Mouse (Mus musculus) CD8-positive naive resting alpha-beta T cell, adult 2 months (primary cell): ENCODE results near the gene Satb2.

Experiments used
- DNase-seq, 2 experiments: peaks; one replicate each; pipeline ENCODE4 v3.0.0; 2022; ENCODE audit warnings: low read depth in 2 of 2, low spot score in 2 of 2

Gene Satb2

DNA sequence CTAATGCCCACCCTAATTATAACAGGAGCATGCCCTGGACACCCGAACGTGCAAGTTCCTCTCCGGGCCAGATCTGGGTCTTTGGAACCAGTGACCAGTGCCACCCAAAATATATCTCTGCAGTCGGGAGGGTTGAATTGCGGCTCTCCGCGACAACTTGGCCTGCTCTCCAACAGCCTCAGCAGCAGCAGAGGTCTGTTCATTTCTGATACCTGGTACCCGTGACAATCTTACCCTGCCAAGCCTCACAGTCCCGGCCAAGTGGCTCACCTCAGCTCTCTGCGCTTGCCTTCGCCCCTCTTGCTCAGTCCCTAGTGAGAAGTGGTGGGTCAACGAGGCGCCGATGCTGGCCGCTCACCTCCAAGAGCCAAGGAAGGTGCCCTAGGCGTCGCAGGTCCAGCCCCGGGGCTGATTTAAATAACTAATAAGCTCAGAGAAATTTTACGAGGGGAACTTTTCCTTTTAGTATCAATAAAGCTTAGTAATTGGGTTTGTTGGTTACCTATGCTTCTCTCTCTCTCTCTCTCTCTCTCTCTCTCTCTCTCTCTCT lies at the start of gene Satb2:
Gene Satb2 (minus strand): TSS at position 500 of the 550 bp plus-strand sequence.
- no peak for DNase-seq

DNA sequence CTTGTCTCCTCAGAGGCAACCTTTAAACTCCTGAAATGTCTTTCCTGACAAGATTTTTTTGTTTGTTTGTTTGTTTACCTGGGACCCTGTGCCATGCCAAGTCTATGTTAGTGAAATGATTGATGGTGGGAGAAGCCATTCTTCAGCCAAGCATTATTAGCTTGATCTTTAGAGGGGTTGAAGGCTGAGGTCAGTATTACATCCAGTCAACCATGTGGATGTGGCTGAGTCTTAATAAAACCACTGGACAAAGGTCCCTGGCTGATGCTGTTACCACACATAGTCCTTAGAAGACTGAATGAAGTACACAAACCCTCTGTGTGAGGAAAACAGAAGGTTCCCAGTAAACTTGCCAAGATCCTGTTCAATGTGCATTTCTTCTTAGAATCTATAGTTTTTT lies 40.5 kb upstream of the Satb2 start:
- no peak for DNase-seq

DNA sequence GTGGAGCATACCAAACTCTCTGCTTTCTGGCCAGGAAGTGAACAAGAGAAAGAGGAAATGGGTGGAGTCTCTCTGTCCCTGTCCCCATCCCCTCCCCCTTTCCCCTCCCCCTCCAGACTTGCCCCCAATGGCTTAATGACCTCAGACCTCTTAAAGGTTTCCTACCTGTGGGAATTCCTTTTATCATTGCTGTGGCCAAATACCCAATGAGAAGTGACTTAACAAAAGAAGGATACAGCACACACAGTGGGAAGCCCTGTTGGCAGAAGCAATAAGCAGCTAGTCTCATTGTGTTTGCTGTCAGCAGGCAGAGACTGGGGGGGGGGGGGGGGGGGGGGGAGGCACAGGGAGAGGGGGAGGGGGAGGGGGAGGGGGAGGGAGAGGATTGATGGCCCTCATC lies 35.4 kb upstream of the Satb2 start:
- no peak for DNase-seq

DNA sequence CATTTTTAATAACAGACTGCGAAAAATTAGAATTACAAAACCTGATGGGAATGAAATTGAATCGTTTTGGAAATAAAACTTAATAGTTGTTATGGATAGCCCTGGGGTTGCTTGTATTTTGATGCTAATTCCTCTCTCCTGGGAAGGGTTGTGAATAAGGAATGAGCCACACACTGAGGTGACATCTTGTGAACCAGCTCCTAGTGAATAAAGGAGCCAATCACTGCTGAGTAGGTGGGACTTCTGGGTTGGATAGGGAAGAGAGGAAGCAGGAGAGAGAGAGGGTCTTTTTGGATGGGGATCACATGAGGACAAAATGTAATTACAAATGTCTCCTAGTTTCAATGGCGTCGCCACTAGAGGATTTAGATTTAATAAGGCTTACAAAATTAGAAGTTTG lies 30.7 kb upstream of the Satb2 start:
- DNase-seq = no peak

DNA sequence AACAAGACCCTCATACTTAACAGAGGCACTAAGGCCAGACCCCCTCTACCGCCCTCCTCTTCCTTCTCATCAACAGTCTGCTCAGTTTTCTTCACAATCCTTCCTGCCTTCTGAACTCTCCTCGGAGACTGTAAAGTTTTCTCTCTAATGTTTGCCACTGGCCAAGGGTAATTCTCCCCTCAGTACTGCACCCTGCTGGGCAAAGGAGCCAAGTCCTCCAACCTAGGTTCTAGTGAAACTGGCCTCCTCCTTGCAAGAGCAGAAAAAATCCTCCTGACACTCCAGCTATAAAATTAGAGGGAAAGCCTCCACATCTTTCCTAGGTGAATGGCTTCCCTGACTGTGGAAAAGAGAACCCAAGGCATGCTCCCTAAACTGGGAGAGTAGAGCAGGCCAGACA lies 16.6 kb upstream of the Satb2 start:
- no peak for DNase-seq

DNA sequence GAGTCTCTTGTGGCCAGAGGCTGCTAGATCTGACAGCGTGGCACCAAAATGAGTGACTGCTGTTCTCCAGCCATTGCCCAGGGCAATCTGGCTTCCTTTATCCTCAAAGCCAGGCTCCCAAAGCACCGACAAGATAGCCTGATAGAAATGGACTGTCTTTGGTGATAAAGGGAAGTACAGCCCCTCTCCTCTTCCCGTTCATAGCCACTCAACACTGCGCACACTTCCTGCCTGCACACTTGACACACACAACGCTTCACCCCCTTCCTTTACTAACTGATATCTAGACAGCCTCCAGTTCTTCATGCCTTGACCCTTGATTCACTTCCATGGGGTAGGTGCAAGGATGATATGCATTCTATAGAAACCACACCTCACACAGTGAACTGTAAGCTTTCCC lies 13.9 kb upstream of the Satb2 start:
- DNase-seq = no peak

DNA sequence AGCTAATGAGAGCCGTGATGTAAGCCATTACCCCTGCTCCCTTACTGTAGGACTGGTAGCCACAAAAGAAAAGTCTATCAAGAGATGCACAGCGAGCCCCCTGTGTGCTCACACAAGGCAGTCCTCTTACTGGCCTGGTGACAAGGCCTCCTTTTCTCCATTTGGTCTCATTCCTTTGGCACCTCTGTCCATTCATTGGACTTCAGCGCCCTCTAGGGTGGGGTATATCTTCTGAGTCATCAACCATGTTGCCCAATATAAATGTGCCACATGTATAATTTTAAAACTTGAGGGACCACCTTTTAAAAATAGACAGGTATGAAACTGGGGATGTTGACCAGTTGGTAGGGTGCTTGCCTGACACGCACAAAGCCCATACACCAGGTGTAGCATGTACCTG lies 13.2 kb upstream of the Satb2 start:
- no peak for DNase-seq

DNA sequence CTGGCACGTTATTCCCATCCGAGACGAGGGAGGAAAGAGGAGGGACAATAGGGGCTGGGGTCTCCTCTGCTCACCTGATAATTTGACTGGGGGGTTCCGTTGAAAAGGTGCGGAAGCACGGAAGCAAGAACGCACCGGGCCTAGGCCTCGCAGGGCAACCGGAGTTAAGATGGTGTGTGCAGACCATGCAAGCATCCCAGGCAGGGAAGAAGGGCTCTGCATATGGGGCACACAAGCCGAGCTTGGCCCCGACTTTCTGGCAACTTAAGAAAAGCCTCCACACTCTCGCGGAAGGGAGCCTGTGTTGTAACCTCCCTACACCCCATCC lies 6.0 kb upstream of the Satb2 start:
- no peak for DNase-seq

DNA sequence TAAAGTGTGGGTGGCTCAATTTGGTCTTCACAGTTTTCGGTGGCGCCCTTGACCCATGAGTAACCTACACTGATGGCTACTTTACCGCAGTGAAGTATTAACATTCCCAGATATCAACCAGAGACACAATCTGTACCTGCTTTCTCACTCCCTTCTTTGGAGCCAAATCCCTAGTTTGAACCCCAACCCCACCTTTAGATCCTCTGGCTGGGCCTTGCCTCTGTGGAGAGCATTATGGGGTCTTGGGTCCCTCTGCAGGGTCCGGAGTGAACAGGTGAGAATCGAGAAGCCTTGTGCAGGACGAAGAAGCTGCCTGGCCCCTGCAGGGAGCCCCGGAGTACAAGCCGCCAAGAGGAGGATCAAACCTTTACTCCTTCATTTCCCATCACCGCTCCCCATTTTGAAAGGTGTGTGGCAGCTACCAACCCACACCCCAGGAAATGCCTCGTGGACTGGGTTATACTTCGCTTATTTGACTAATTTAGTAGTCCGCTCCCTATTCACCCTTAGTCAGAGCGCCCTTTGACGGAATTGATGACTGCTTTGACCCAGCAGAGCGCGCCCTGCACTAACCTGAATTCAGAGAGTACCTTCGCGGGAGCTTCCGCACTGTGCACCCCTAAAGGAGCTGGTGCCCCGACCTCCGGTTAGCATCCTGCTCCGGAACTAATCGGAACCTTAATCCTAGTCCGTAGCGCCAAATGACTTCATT lies 5.5 kb upstream of the Satb2 start:
- DNase-seq = no peak

DNA sequence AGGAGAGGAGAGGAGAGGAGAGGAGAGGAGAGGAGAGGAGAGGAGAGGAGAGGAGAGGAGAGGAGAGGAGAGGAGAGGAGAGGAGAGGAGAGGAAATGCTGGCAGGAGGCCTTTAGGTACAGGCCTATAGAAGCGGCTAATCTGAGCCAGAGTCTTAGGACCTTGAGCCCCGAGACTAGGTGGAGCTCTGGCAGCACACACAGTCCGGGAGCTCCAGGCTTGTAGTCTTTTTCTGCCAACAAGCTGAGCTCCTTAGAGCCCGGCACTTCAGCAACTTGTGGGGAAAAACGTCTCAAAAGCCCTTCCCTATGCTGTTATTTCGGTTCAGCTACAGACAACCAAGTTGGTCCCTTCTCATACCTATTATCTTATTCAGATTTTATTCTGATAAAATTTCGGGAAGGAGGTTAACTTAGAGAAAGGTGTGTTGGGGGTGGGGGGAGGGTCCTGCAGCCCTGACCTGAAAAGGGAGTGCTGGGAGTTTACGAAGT lies 4.7 kb upstream of the Satb2 start:
- no peak for DNase-seq

DNA sequence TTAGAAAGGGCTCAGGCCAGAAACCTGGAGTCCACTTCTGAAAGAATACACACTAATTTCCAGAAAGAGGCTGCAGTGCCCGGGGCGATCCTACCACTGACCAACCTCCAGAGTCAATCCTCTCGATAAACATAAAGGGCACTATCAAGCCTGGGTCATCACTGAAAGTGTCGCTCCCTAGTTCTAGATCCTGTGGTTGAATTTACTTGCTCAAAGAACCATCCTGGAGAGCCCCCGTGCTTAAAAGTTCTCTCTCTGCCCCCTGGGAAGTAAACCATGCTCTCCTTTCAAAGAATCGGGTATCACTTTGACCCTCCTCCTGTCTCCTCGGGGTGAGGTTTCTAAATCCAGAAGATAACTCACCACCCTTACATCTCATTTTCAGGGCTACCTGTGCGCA lies 4.2 kb upstream of the Satb2 start:
- no peak for DNase-seq

DNA sequence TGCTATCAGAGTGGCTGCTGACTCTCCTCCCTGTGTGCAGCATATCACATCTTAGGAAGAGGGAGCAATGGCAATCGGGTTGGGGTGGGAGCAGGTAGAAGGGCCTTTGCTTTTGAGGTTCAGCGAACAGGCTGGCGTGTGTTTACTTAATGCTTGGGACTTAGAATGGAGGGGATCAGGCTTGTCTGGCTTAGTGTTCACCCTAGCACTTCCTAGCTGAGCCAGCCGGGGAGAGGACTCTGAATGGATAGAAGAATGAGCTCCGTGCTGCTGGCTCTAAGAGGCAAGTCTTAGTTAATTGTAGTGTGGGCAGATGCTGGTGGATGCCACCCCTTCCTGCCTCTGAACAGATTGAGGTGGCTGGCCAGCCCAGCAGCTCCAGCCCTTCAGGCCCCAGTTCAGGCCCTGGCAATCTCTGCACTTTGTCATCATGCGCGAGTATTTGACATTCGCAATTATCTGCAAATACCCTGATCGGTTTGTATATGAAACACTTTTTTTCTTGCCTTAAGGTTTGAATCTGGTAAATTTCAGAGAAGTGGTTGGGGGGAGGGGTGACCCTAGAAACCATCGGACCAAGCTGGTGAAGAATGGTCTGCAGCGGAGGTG lies 3.6 kb upstream of the Satb2 start:
- no peak for DNase-seq

DNA sequence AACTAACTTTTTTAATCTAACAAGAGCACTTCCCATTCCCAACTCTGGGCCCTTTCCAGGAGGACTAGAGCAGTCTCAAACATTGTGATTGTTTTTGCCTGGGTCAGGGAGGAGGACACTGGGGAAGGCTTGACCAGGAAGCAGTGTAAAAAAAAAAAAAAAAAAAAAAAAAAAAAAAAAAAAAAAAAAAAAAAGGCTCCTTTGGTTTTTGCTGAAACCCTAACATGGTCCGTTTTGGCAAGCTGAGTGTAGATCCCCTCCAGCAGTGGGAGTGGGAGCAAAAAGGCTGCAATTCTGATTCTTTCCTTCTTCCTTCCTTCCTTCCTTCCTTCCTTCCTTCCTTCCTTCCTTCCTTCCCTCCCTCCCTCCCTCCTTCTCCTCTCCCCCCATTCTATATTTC lies 3.1 kb upstream of the Satb2 start:
- no peak for DNase-seq

DNA sequence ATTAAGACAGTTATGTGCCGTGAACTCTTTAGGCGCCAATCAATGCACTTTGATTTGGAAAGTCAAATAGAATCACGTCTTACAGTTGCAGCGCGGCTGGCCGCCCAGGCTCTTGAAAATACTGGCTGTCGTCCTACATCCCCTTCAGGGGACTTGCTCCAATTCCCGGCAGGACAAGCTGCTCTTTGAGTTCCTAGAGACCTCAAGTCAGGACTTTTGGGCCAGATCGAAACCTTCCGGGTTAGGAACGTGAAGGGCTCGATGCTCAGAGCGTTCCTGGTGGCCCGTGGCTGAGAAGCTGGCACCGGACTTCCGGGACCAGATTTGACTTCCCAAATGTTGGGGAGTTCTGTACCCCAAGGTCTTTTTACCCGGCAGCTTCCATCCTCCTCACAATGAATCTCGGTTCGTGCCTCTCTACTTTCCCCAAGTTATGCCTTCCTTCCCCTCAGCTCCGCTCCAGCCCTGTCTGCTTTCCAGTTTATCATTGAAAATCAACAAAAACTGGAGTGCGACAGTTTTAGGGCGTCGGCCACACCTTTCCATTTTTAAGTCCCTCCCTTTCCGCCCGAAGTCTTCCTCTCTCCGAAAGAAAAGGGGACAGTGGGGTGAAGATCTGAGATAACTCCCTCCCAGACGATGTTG lies 2.3 kb upstream of the Satb2 start:
- no peak for DNase-seq

DNA sequence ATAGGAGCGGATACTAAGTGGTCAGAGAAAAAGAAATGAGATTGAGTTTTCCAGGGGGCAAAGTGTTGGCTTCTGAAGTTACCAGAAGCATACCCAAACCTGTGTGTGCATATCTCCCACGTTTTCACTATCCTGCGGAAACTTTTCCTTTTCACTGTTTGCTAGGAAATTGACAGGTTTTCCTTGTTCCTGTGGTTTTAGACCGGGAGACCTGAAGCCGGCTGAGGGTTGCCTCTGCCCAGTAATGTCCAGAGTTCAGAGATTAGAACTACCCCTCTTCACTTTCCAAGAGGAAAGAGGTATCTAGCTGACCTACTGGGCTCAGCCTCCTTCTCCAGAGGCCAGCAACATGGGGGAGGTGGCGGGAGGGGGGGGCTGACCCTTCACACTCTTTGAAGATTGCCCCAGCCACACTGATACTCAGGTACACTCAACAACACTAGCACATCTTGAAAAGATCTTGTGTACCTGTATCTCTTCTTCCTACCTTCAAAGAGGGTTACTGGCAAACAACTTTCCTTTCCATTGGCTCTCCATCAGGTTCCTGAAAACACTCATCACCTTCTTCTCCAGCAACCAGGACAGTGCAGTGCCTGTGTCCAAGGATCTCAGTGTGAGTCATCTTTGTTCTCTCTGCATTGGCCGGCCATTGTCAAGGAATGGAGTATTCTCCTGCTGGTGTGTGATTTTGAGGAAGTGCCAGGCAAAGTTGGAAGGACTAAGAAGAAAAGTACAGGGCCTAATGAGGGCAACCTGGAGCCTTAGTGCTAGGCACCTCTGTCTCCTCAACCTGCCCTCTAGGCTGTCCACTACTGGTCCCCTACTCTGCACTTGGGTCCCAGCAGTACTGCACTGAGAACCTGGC lies 1.3 kb upstream of the Satb2 start:
- no peak for DNase-seq

DNA sequence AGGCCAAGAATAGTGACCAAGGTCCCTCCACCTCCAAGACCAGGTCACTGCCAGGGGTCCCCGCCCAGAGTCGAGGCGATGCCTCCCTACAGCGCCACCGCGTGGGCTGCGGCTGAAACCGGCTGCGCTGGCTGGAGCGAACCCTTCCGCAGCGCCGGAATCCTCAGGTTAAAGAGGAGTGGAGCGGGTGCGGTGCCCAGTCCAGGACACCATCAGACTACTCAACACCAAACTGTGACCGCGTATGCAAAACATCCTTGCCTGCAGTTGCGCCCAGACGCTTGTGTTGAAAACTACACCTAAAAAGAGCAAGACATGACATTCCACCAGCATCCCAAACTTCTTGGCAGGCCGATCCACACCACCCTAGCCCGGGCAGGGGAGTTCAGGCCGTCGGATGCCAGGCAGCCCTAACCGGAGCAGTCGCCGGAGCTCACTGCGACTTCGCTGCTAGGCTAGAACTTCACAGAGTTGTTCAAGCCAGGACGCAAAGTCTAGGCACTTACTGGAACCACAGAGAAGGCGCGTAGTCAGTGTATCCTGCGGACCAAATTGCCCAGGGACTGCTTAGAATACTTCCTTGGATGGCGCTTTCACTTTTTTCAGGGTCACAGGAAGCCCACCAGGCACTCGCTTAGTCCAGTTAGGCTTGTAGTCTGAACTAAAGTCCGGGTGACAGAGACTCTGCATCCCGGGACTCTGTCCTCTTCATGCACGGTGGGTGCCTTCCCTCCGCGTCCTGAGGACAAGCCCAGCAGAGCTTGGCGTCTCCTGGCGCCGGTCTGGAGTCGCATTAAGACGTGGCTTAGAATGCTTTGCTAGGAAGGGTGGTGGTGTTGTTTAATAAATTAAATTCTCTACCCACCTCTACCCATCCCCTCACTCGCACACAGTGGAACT lies 999 bp downstream of the Satb2 start:
- no peak for DNase-seq

DNA sequence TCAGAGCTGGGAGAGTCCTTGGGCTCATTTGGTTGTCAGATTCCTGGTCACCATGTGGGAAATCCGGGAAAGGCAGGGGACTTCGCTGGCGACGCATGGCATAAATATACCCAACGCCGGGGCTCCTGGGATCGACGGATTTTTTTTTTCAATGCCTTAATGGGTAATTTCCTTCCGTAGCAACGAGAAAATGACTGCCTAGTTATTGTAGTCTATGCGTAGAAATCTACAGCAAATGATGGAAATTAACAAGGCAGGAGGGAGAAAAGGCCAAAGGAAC lies 1.7 kb downstream of the Satb2 start:
- no peak for DNase-seq

DNA sequence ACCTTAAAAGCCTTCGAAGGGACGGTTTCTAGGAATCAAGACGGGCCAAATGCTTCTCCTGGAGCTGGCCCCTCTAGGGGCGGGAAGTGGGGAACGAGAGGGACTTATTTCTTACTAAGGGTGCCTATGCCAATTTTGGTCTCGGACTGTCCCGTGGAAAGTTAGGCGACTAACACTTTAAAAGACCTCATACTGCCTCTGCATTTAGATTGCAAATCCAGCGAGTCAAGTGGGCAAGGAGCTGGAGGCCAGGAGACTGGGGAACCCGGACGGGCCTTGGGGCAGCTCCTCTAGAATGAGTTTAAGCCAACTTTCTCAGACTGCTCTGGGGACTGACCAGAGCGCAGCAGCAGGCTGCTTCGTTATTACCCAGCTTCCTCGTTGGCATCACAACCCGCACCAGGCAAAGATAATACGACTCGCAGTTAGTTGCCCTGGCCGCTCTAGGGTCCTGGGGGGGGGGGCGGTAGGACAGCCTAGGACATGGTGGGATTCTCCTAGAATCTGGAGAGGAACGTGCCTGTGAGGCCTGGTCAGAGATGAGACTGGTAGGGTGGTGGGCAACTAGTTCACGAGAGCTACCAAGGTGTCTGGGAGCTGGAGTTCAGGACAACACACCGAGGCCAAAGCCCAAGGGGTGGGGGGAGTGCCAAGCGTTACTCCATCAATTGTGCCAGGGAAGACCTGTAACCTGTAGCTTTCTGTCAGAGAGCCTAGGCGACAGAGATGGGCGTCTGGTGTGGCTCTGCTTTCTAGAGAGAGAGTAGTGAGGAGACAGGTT lies 2.2 kb downstream of the Satb2 start:
- DNase-seq = no peak

DNA sequence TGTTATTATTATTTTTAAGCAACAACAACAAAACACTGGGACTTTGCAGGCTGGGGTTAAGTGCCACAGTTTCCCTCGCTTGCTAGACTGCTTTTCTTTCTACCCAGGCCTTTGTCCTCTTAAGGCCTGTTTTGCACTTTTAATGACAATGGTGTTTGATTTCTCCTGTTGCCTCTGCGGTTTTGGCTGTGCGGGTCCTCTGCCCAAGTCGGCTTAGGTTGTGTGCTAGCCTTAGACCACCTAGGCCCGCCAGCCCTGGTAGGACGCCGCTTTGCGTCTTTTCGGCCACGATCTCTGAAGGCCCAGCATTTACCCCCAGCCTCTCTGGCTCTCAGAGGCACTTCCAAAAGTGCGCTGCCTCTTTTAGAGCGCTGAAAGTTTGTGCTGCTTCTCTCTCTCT lies 2.9 kb downstream of the Satb2 start:
- DNase-seq = no peak

DNA sequence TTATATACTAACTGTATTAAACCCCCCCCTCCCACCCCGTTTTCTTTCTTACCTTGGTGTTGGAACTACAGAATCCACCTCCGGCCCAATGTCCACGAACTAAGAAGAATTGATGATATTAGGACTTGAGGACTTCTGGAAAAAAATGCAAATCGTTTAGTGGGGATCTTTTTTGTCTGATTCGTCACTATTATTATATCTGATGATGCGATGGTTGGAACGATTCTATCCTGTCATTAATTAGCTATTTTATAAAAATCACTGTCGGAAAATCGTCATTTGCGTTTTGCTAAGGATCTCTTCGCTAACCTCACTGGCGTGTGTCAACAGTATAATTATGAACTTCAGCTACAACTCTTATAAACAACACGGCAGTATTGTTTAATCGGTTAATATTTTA lies 4.3 kb downstream of the Satb2 start:
- DNase-seq = no peak
